Mouse (Mus musculus): ENCODE data around the gene Ccdc113.

GRCm38 (mm10) chr8:95513219-95513618, 20.7 kb upstream of the Ccdc113 start:
- TF ChIP-seq POLR2A (IDR thresholded peaks at IDR 0.05; ENCODE audit: borderline replicate concordance, low read depth, low read length) (no peak), CTCF (IDR thresholded peaks at IDR 0.05; ENCODE audit: low read depth, low read length) (no peak)
